Mouse (Mus musculus) liver, embryonic 14.5 days (tissue): ENCODE data around the gene Plek2. TPM values are rescaled to one million over a fixed set of nuclear protein-coding genes. Genes with fewer than 3 reads are reported as not detected.
A peak's percentile ranks its signal among the peaks of the same experiment; 100 is the strongest.

ENCODE experiments used
- ATAC-seq: fragments of 200-750 bp; cut with Nextera tagmentation; 2 replicates; pipeline ENCODE4 v1.8.0; 2017; ENCODE audit warnings: moderate number of reproducible peaks, mild to moderate bottlenecking, moderate library complexity; ENCODE audit not compliant: insufficient read depth
- DNase-seq, 3 experiments: peaks; one replicate each; pipeline ENCODE4 v3.0.0-alpha.2; 2012 to 2013; ENCODE audit warnings: low read depth in 3 of 3, low spot score in 3 of 3
- H3K27ac ChIP-seq: fragments of 300-500 bp; sonication (generic); 2 replicates; pipeline ENCODE4 v1.5.1; 2014; ENCODE audit warnings: moderate library complexity, mild to moderate bottlenecking, control low read depth, inconsistent platforms
- H3K27me3 ChIP-seq: fragments of 300-500 bp; sonication (generic); 2 replicates; pipeline ENCODE4 v1.6.1; 2014; ENCODE audit warnings: mild to moderate bottlenecking, low read length, moderate library complexity; ENCODE audit not compliant: control insufficient read depth, insufficient read depth
- H3K36me3 ChIP-seq: fragments of 300-500 bp; sonication (generic); replicated peaks from 2 replicates; pipeline ENCODE4 v1.6.1; 2014; ENCODE audit warnings: low read depth; ENCODE audit not compliant: control insufficient read depth, insufficient read depth
- H3K4me1 ChIP-seq, 2 experiments: fragments of 200-500 bp in 1 of 2; fragments of 300-500 bp in 1 of 2; sonication (generic) in 1 of 2; replicated peaks; 2 replicates each; pipeline ENCODE4 v1.6.1; 2012 to 2014; ENCODE audit warnings: antibody characterized with exemption in 1 of 2, inconsistent platforms in 1 of 2, low read length in 1 of 2; ENCODE audit not compliant: control insufficient read depth in 2 of 2, insufficient read depth in 2 of 2
- H3K4me2 ChIP-seq: fragments of 300-500 bp; sonication (generic); 2 replicates; pipeline ENCODE4 v1.6.1; 2014; ENCODE audit warnings: low read depth, mild to moderate bottlenecking, control low read depth, moderate library complexity
- H3K4me3 ChIP-seq, 2 experiments: fragments of 200-500 bp in 1 of 2; fragments of 300-500 bp in 1 of 2; sonication (generic) in 1 of 2; 2 replicates each; pipeline ENCODE4 v1.5.1; 2012 to 2014; ENCODE audit warnings: low read depth in 2 of 2, low read length in 2 of 2, mild to moderate bottlenecking in 2 of 2, control low read depth in 1 of 2, inconsistent platforms in 1 of 2, moderate library complexity in 1 of 2; ENCODE audit not compliant: insufficient read depth in 1 of 2
- H3K9ac ChIP-seq: fragments of 300-500 bp; sonication (generic); replicated peaks from 2 replicates; pipeline ENCODE4 v1.6.1; 2014; ENCODE audit warnings: mild to moderate bottlenecking, control low read depth, moderate library complexity
- H3K9me3 ChIP-seq: fragments of 300-500 bp; sonication (generic); 2 replicates; pipeline ENCODE4 v1.6.1; 2016; ENCODE audit warnings: low read length, mixed read lengths; ENCODE audit not compliant: control insufficient read depth
- CTCF ChIP-seq: IDR thresholded peaks from 2 replicates; pipeline ENCODE4 v1.5.1; 2016; ENCODE audit warnings: antibody characterized with exemption, low read depth, control low read depth
- EP300 ChIP-seq: IDR thresholded peaks from 2 replicates; pipeline ENCODE4 v1.6.1; 2016; ENCODE audit warnings: antibody characterized with exemption, low read depth
- WGBS: fragments of 180-500 bp; shearing (Covaris S2); extraction: QIAGEN DNeasy Blood & Tissue Kit; methylation state at CpG from one replicate; pipeline ENCODE4 v1.1.7; 2014; ENCODE audit not compliant: insufficient replicate concordance; 5-methylcytosine and 5-hydroxymethylcytosine counted together
- polyA plus RNA-seq, 2 experiments: library from polyadenylated mRNA; depleted of rRNA in 1 of 2; stranded (reverse) in 1 of 2; unstranded in 1 of 2; fragments of >200 nt; fragmentation: Nextera tagmentation in 1 of 2; extraction: Ambion mirVana in 1 of 2; gene quantifications; 2 replicates each; pipeline versions ENCODE4 v1.2.1 to v1.2.3; 2012 to 2014

Plek2 gene
- polyA plus RNA-seq, 2 experiments = 21.5 to 51.0 TPM

- H3K4me2 ChIP-seq = peak within 1 kb of the TSS; percentile 95
- ATAC-seq (peak; percentile 99), DNase-seq (peak; percentile 99)
- H3K4me1 ChIP-seq = peaks cover 12 to 19% of the 10 kb centered on the region in 2 experiments
- TF ChIP-seq CTCF (peak; percentile 90), EP300 (0 out of 2 replicates have a peak, but pooled peaks have one; percentile 11)
- peak within 1 kb of the TSS; percentile 96 for H3K9ac ChIP-seq
- H3K27me3 ChIP-seq = no peaks in the 10 kb centered on the region
- H3K36me3 ChIP-seq = peaks cover 6% of the 10 kb centered on the region
- H3K9me3 ChIP-seq = no peaks in the 10 kb centered on the region
- peak within 1 kb of the TSS; percentile 88 for H3K27ac ChIP-seq
- H3K4me3 ChIP-seq = peak within 1 kb of the TSS; percentile 90 to 96
- under 1% methylated on average over 53 of the region's 55 CpGs for WGBS
Observed at GRCm38 (mm10) chr12:78861496-78862253, 45.1 kb downstream of the Plek2 start, which contains the start of the genes Atp6v1d and Eif2s1. TSS of gene Atp6v1d (minus strand) at chr12:78861638. TSS of gene Eif2s1 (plus strand) at chr12:78861819.

GRCm38 (mm10) chr12:78860921-78861495 is 45.8 kb downstream of the Plek2 start:
- under 1% methylated on average over 30 of the region's 30 CpGs for WGBS
- DNase-seq (peak in 1 of 3 experiments; percentile 39), ATAC-seq (no peak; the same call in 1 of the 2 replicates)
- TF ChIP-seq CTCF (no peak), EP300 (no peak)
- Histone ChIP-seq H3K27ac (peak overlapping the region; percentile 53), H3K4me3 (peak overlapping the region; percentile 90 to 96), H3K9ac (peak overlapping the region; percentile 66), H3K36me3 (peaks cover 8% of the 10 kb centered on the region), H3K4me2 (peak overlapping the region; percentile 95), H3K4me1 (peaks cover 12 to 19% of the 10 kb centered on the region in 2 experiments), H3K9me3 (no peaks in the 10 kb centered on the region), H3K27me3 (no peaks in the 10 kb centered on the region)

GRCm38 (mm10) chr12:78848246-78848645 is 58.5 kb downstream of the Plek2 start:
- H3K4me3 ChIP-seq = no peak overlapping the region
- ATAC-seq (no peak), DNase-seq (no peak)
- H3K36me3 ChIP-seq = peaks cover 11% of the 10 kb centered on the region
- no peaks in the 10 kb centered on the region for H3K27me3 ChIP-seq
- no peaks in the 10 kb centered on the region for H3K4me1 ChIP-seq
- no peaks in the 10 kb centered on the region for H3K9me3 ChIP-seq
- WGBS = 88% methylated on average over 4 of the region's 4 CpGs
- H3K27ac ChIP-seq = no peak overlapping the region
- H3K9ac ChIP-seq = no peak overlapping the region
- TF ChIP-seq CTCF (no peak), EP300 (no peak)
- no peak overlapping the region for H3K4me2 ChIP-seq

GRCm38 (mm10) chr12:78842429-78842828 is 64.3 kb downstream of the Plek2 start:
- TF ChIP-seq CTCF = no peak
- no peak for TF ChIP-seq EP300
- 80% methylated on average over 1 of the region's 1 CpGs for WGBS
- Histone ChIP-seq H3K36me3 (peaks cover 17% of the 10 kb centered on the region), H3K4me1 (no peaks in the 10 kb centered on the region), H3K9ac (no peak overlapping the region), H3K9me3 (no peaks in the 10 kb centered on the region), H3K27ac (no peak overlapping the region), H3K27me3 (no peaks in the 10 kb centered on the region), H3K4me2 (no peak overlapping the region), H3K4me3 (no peak overlapping the region)
- DNase-seq = no peak
- ATAC-seq = no peak

GRCm38 (mm10) chr12:78839906-78840305 is 66.9 kb downstream of the Plek2 start:
- H3K4me1 ChIP-seq = no peaks in the 10 kb centered on the region
- no peak overlapping the region for H3K4me3 ChIP-seq
- H3K27ac ChIP-seq = no peak overlapping the region
- H3K36me3 ChIP-seq = peaks cover 14% of the 10 kb centered on the region
- no peak overlapping the region for H3K9ac ChIP-seq
- H3K27me3 ChIP-seq = no peaks in the 10 kb centered on the region
- H3K9me3 ChIP-seq = no peaks in the 10 kb centered on the region
- TF ChIP-seq EP300 = no peak
- TF ChIP-seq CTCF = no peak
- 76% methylated on average over 4 of the region's 4 CpGs for WGBS
- no peak overlapping the region for H3K4me2 ChIP-seq
- no peak for DNase-seq
- ATAC-seq = no peak

Other genes starting within 250 kb of the Plek2 start
- gene Fam71d, start 215.4 kb downstream of the Plek2 start, polyA plus RNA-seq (2012; rRNA removed) = not detected in 2 replicates
- not detected in 2 replicates for gene Fam71d, start 215.4 kb downstream of the Plek2 start, polyA plus RNA-seq (2014; fragmentation: Nextera tagmentation; extraction: Ambion mirVana)
- 1.7 and 2.7 TPM in 2 replicates for gene Mpp5, start 158.1 kb downstream of the Plek2 start, polyA plus RNA-seq (2012; rRNA removed)
- gene Mpp5, start 158.1 kb downstream of the Plek2 start, polyA plus RNA-seq (2014; fragmentation: Nextera tagmentation; extraction: Ambion mirVana) = 7.3 and 9.0 TPM in 2 replicates
- gene Atp6v1d, start 45.3 kb downstream of the Plek2 start, polyA plus RNA-seq (2012; rRNA removed) = 9.7 and 15.2 TPM in 2 replicates
- 29.6 and 34.4 TPM in 2 replicates for gene Atp6v1d, start 45.3 kb downstream of the Plek2 start, polyA plus RNA-seq (2014; fragmentation: Nextera tagmentation; extraction: Ambion mirVana)
- 16.5 and 49.6 TPM in 2 replicates for gene Eif2s1, start 45.1 kb downstream of the Plek2 start, polyA plus RNA-seq (2012; rRNA removed)
- 184 and 198 TPM in 2 replicates for gene Eif2s1, start 45.1 kb downstream of the Plek2 start, polyA plus RNA-seq (2014; fragmentation: Nextera tagmentation; extraction: Ambion mirVana)
- gene Tmem229b, start 100.7 kb upstream of the Plek2 start, polyA plus RNA-seq (2012; rRNA removed) = 2.0 and 2.4 TPM in 2 replicates
- 2.0 and 2.7 TPM in 2 replicates for gene Tmem229b, start 100.7 kb upstream of the Plek2 start, polyA plus RNA-seq (2014; fragmentation: Nextera tagmentation; extraction: Ambion mirVana)
- 0.14 and 0.15 TPM in 2 replicates for gene Plekhh1, start 122.2 kb upstream of the Plek2 start, polyA plus RNA-seq (2012; rRNA removed)
- 0.05 TPM in 1 of 2 replicates, not detected in the other for gene Plekhh1, start 122.2 kb upstream of the Plek2 start, polyA plus RNA-seq (2014; fragmentation: Nextera tagmentation; extraction: Ambion mirVana)
- 3.1 and 5.8 TPM in 2 replicates for gene Pigh, start 182.7 kb upstream of the Plek2 start, polyA plus RNA-seq (2012; rRNA removed)
- 5.2 and 5.5 TPM in 2 replicates for gene Pigh, start 182.7 kb upstream of the Plek2 start, polyA plus RNA-seq (2014; fragmentation: Nextera tagmentation; extraction: Ambion mirVana)
- 0.04 TPM in 1 of 2 replicates, not detected in the other for gene Arg2, start 223.8 kb upstream of the Plek2 start, polyA plus RNA-seq (2012; rRNA removed)
- 0.09 TPM in 1 of 2 replicates, not detected in the other for gene Arg2, start 223.8 kb upstream of the Plek2 start, polyA plus RNA-seq (2014; fragmentation: Nextera tagmentation; extraction: Ambion mirVana)